Mouse (Mus musculus) heart, adult 2 months (tissue): ENCODE data around the gene Hspb9.

Experiments used
- CTCF ChIP-seq: fragments of 200-600 bp; IDR thresholded peaks from 2 replicates; pipeline ENCODE4 v1.8.1; 2022; ENCODE audit warnings: antibody characterized with exemption, mild to moderate bottlenecking, moderate library complexity
- POLR2A ChIP-seq: fragments of 200-500 bp; IDR thresholded peaks from 2 replicates; pipeline ENCODE4 v1.6.1; 2011; ENCODE audit warnings: mild to moderate bottlenecking, low read depth, low read length, control low read depth; ENCODE audit not compliant: insufficient read depth

- TF ChIP-seq CTCF: no peak
- no peak for TF ChIP-seq POLR2A
Observed at GRCm38 (mm10) chr11:100688443-100688842, 25.2 kb upstream of the Hspb9 start.
